Mouse (Mus musculus) heart, embryonic 13.5 days (tissue): ENCODE data around the gene Gm3252. TPM values are rescaled to one million over a fixed set of nuclear protein-coding genes. Genes with fewer than 3 reads are reported as not detected.
"Not testable (repeated sequence)": the region's sequence is repeated elsewhere in the genome, so short reads cannot be mapped to it uniquely, and the experiment has no call there.

ENCODE experiments used
- ATAC-seq: fragments of 200-750 bp; cut with Nextera tagmentation; 2 replicates; pipeline ENCODE4 v1.8.0; 2017; ENCODE audit warnings: moderate TSS enrichment; ENCODE audit not compliant: insufficient number of reproducible peaks, low FRiP score, low TSS enrichment; ENCODE audit errors: extremely low read depth
- H3K27ac ChIP-seq: fragments of 300-500 bp; sonication (generic); replicated peaks from 2 replicates; pipeline ENCODE4 v1.5.1; 2015; ENCODE audit warnings: moderate library complexity, mild to moderate bottlenecking, inconsistent platforms
- H3K27me3 ChIP-seq: fragments of 300-500 bp; sonication (generic); replicated peaks from 2 replicates; pipeline ENCODE4 v1.6.1; 2015; ENCODE audit warnings: mild to moderate bottlenecking, inconsistent platforms
- H3K36me3 ChIP-seq: fragments of 300-500 bp; sonication (generic); 2 replicates; pipeline ENCODE4 v1.6.1; 2015; ENCODE audit warnings: mild to moderate bottlenecking, inconsistent platforms
- H3K4me1 ChIP-seq: fragments of 300-500 bp; sonication (generic); 2 replicates; pipeline ENCODE4 v1.6.1; 2015; ENCODE audit warnings: inconsistent platforms
- H3K4me2 ChIP-seq: fragments of 300-500 bp; sonication (generic); 2 replicates; pipeline ENCODE4 v1.6.1; 2015; ENCODE audit warnings: inconsistent platforms, mild to moderate bottlenecking, moderate library complexity
- H3K4me3 ChIP-seq: fragments of 300-500 bp; sonication (generic); 2 replicates; pipeline ENCODE4 v1.5.1; 2015; ENCODE audit warnings: moderate library complexity, mild to moderate bottlenecking, inconsistent platforms
- H3K9ac ChIP-seq: fragments of 300-500 bp; sonication (generic); 2 replicates; pipeline ENCODE4 v1.6.1; 2015; ENCODE audit warnings: inconsistent platforms, mild to moderate bottlenecking, moderate library complexity
- H3K9me3 ChIP-seq: fragments of 300-500 bp; sonication (generic); 2 replicates; pipeline ENCODE4 v1.6.1; 2016; ENCODE audit warnings: inconsistent platforms
- WGBS: fragments of 180-500 bp; shearing (Covaris S2); methylation state at CpG from one replicate; pipeline ENCODE4 v1.1.7; 2015; ENCODE audit warnings: mixed read lengths; 5-methylcytosine and 5-hydroxymethylcytosine counted together
- polyA plus RNA-seq: library from polyadenylated mRNA; unstranded; fragments of >200 nt; fragmentation: Nextera tagmentation; extraction: Ambion mirVana; gene quantifications from 2 replicates; pipeline ENCODE4 v1.2.1, GENCODE M21; 2015

Gene Gm3252
- polyA plus RNA-seq, result 0.47 and 0.93 TPM in 2 replicates

- ATAC-seq, H3K27me3 ChIP-seq, H3K9ac ChIP-seq, H3K36me3 ChIP-seq, H3K27ac ChIP-seq, H3K9me3 ChIP-seq, H3K4me1 ChIP-seq: not testable (repeated sequence)
- peak within 1 kb of the TSS; percentile 55 for H3K4me2 ChIP-seq
- 3% methylated on average over 5 of the region's 47 CpGs for WGBS
- H3K4me3 ChIP-seq, result peak within 1 kb of the TSS; percentile 35
Observed at GRCm38 (mm10) chr14:4726038-4726880, at the start of gene Gm3252. Gene Gm3252 (plus strand): TSS chr14:4726775.

- H3K9ac ChIP-seq, ATAC-seq, H3K27me3 ChIP-seq, H3K4me2 ChIP-seq, H3K4me1 ChIP-seq, H3K9me3 ChIP-seq, H3K4me3 ChIP-seq, H3K36me3 ChIP-seq, H3K27ac ChIP-seq: not testable (repeated sequence)
- WGBS, result 61% methylated on average over 1 of the region's 2 CpGs
Observed at GRCm38 (mm10) chr14:4708938-4709337, 17.6 kb upstream of the Gm3252 start, which contains the start of gene Gm7876. Gene Gm7876 (plus strand): TSS chr14:4709238.

- WGBS, result 75% methylated on average over 1 of the region's 2 CpGs
- not testable (repeated sequence) for H3K9me3 ChIP-seq, H3K9ac ChIP-seq, H3K4me3 ChIP-seq, ATAC-seq, H3K36me3 ChIP-seq, H3K4me2 ChIP-seq, H3K27me3 ChIP-seq, H3K4me1 ChIP-seq, H3K27ac ChIP-seq
Observed at GRCm38 (mm10) chr14:4776037-4776436, 49.5 kb downstream of the Gm3252 start, which contains the start of gene Gm9602. Gene Gm9602 (plus strand): TSS chr14:4776337.

Other genes with a start within 250 kb of the Gm3252 start
- gene Gm3182, start 245.0 kb upstream of the Gm3252 start, polyA plus RNA-seq, result not detected in 2 replicates
- gene Gm3047, start 171.4 kb upstream of the Gm3252 start, polyA plus RNA-seq, result not detected in 2 replicates
- not detected in 2 replicates for gene Gm8159, start 94.4 kb upstream of the Gm3252 start, polyA plus RNA-seq
- gene Gm3239, start 62.6 kb upstream of the Gm3252 start, polyA plus RNA-seq, result 0.42 and 0.57 TPM in 2 replicates
- not detected in 2 replicates for gene Gm7876, start 17.5 kb upstream of the Gm3252 start, polyA plus RNA-seq
- not detected in 2 replicates for gene Gm9602, start 49.6 kb downstream of the Gm3252 start, polyA plus RNA-seq
- gene Gm3269, start 111.3 kb downstream of the Gm3252 start, polyA plus RNA-seq, result not detected in 2 replicates
- gene Gm3264, start 128.8 kb downstream of the Gm3252 start, polyA plus RNA-seq, result 1.4 and 1.9 TPM in 2 replicates
- 0.17 TPM in 1 of 2 replicates, not detected in the other for gene Gm3278, start 165.6 kb downstream of the Gm3252 start, polyA plus RNA-seq